Mouse (Mus musculus) lung, adult 2 months (tissue): ENCODE measurements at regions not wholly inside any gene's neighbourhood (a gene's known extent, or its start where the extent isn't known, plus 50 kb on each side); places are given as distances from the start of the nearest gene placed in this dataset.

ENCODE experiments used
- CTCF ChIP-seq: fragments of 200-500 bp; IDR thresholded peaks from 2 replicates; pipeline ENCODE4 v1.5.1; 2011; ENCODE audit warnings: mild to moderate bottlenecking, low read length, control low read depth; ENCODE audit not compliant: insufficient read depth
- POLR2A ChIP-seq: fragments of 200-500 bp; IDR thresholded peaks from 2 replicates; pipeline ENCODE4 v1.6.1; 2011; ENCODE audit warnings: low read depth, mild to moderate bottlenecking, control low read depth, low read length, borderline replicate concordance; ENCODE audit errors: extremely low read depth

GRCm38 (mm10) chrX:107469242-107469641, 66.1 kb upstream of the Itm2a start:
- TF ChIP-seq CTCF, result no peak
- no peak for TF ChIP-seq POLR2A
